Mouse (Mus musculus) cortical plate, adult 2 months (tissue): Measurements from ENCODE around the gene AW011738.

Experiments used
- CTCF ChIP-seq: fragments of 200-500 bp; IDR thresholded peaks from 2 replicates; pipeline ENCODE4 v1.5.1; 2011; ENCODE audit warnings: mild to moderate bottlenecking, control low read depth, low read length; ENCODE audit not compliant: insufficient read depth; ENCODE audit errors: extremely low read depth
- POLR2A ChIP-seq: fragments of 200-500 bp; IDR thresholded peaks from 2 replicates; pipeline ENCODE4 v1.6.1; 2011; ENCODE audit warnings: mild to moderate bottlenecking, low read length, control low read depth; ENCODE audit not compliant: insufficient read depth; ENCODE audit errors: extremely low read depth

GRCm38 (mm10) chr4:156209963-156210635, 7.0 kb downstream of the AW011738 start:
- TF ChIP-seq CTCF: no peak
- no peak for TF ChIP-seq POLR2A
